Mouse (Mus musculus) lung, embryonic 14.5 days (tissue): ENCODE results near the gene Tmem248. TPM values are rescaled to one million over a fixed set of nuclear protein-coding genes. Genes with fewer than 3 reads are reported as not detected.

Experiments
- ATAC-seq: fragments of 200-750 bp; cut with Nextera tagmentation; 2 replicates; pipeline ENCODE4 v1.8.0; 2017; ENCODE audit warnings: mild to moderate bottlenecking, moderate TSS enrichment, moderate library complexity; ENCODE audit not compliant: insufficient read depth
- DNase-seq: peaks from one replicate; pipeline ENCODE4 v3.0.0-alpha.2; 2015
- H3K27ac ChIP-seq: fragments of 300-500 bp; sonication (generic); 2 replicates; pipeline ENCODE4 v1.5.1; 2014; ENCODE audit warnings: low read depth, mild to moderate bottlenecking, moderate library complexity
- H3K27me3 ChIP-seq: fragments of 300-500 bp; sonication (generic); 2 replicates; pipeline ENCODE4 v1.6.1; 2014; ENCODE audit warnings: low read length, control low read depth; ENCODE audit not compliant: insufficient read depth
- H3K36me3 ChIP-seq: fragments of 300-500 bp; sonication (generic); 2 replicates; pipeline ENCODE4 v1.6.1; 2014; ENCODE audit warnings: control low read depth; ENCODE audit not compliant: insufficient read depth
- H3K4me1 ChIP-seq: fragments of 300-500 bp; sonication (generic); 2 replicates; pipeline ENCODE4 v1.6.1; 2014; ENCODE audit warnings: antibody characterized with exemption, control low read depth; ENCODE audit not compliant: insufficient read depth
- H3K4me2 ChIP-seq: fragments of 300-500 bp; sonication (generic); 2 replicates; pipeline ENCODE4 v1.6.1; 2014; ENCODE audit warnings: mild to moderate bottlenecking
- H3K4me3 ChIP-seq: fragments of 300-500 bp; sonication (generic); 2 replicates; pipeline ENCODE4 v1.5.1; 2014; ENCODE audit warnings: low read depth, low read length
- H3K9ac ChIP-seq: fragments of 300-500 bp; sonication (generic); 2 replicates; pipeline ENCODE4 v1.6.1; 2014
- H3K9me3 ChIP-seq: fragments of 300-500 bp; sonication (generic); 2 replicates; pipeline ENCODE4 v1.6.1; 2016; ENCODE audit warnings: low read depth, low read length, control low read depth
- CTCF ChIP-seq: IDR thresholded peaks from 2 replicates; pipeline ENCODE4 v1.5.1; 2016; ENCODE audit warnings: antibody characterized with exemption, low read depth
- WGBS: fragments of 180-500 bp; shearing (Covaris S2); extraction: QIAGEN DNeasy Blood & Tissue Kit; methylation state at CpG from one replicate; pipeline ENCODE4 v1.1.7; 2014; 5-methylcytosine and 5-hydroxymethylcytosine counted together
- polyA plus RNA-seq: library from polyadenylated mRNA; unstranded; fragments of >200 nt; fragmentation: Nextera tagmentation; extraction: Ambion mirVana; gene quantifications from 2 replicates; pipeline ENCODE4 v1.2.1, GENCODE M21; 2014

Gene Tmem248
- polyA plus RNA-seq, 1 experiment from 2014 or later = 46.6 TPM

GRCm38 (mm10) chr5:130272344-130272743 lies 55.5 kb downstream of the Tmem248 start:
- peaks cover 62% of the 10 kb centered on the region for H3K36me3 ChIP-seq
- no peaks in the 10 kb centered on the region for H3K27me3 ChIP-seq
- TF ChIP-seq CTCF = peak; percentile 44; the same call in 1 of the 2 replicates
- no peak overlapping the region for H3K27ac ChIP-seq
- no peaks in the 10 kb centered on the region for H3K9me3 ChIP-seq
- DNase-seq = peak; percentile 14
- H3K4me1 ChIP-seq = no peaks in the 10 kb centered on the region
- no peak overlapping the region for H3K9ac ChIP-seq
- no peak for ATAC-seq
- no peak overlapping the region for H3K4me2 ChIP-seq
- 88% methylated on average over 1 of the region's 1 CpGs for WGBS
- H3K4me3 ChIP-seq = no peak overlapping the region

GRCm38 (mm10) chr5:130273046-130273445 lies 56.2 kb downstream of the Tmem248 start:
- Histone ChIP-seq H3K9ac (no peak overlapping the region), H3K27ac (no peak overlapping the region), H3K27me3 (no peaks in the 10 kb centered on the region), H3K4me1 (no peaks in the 10 kb centered on the region), H3K4me2 (no peak overlapping the region), H3K9me3 (no peaks in the 10 kb centered on the region), H3K4me3 (no peak overlapping the region), H3K36me3 (peaks cover 62% of the 10 kb centered on the region)
- ATAC-seq (peak; percentile 35; the same call in 1 of the 2 replicates), DNase-seq (no peak)
- no peak for TF ChIP-seq CTCF
- 85% methylated on average over 6 of the region's 6 CpGs for WGBS

GRCm38 (mm10) chr5:130275509-130275908 lies 58.6 kb downstream of the Tmem248 start:
- WGBS = 55% methylated on average over 4 of the region's 4 CpGs
- Histone ChIP-seq H3K27ac (no peak overlapping the region), H3K27me3 (no peaks in the 10 kb centered on the region), H3K9me3 (no peaks in the 10 kb centered on the region), H3K9ac (no peak overlapping the region), H3K4me3 (no peak overlapping the region), H3K4me1 (no peaks in the 10 kb centered on the region), H3K4me2 (no peak overlapping the region), H3K36me3 (peaks cover 56% of the 10 kb centered on the region)
- DNase-seq (peak; percentile 72), ATAC-seq (no peak)
- peak; percentile 73 for TF ChIP-seq CTCF

GRCm38 (mm10) chr5:130278011-130278472 lies 61.2 kb downstream of the Tmem248 start:
- Histone ChIP-seq H3K9ac (no peak overlapping the region), H3K36me3 (peaks cover 55% of the 10 kb centered on the region), H3K27ac (no peak overlapping the region), H3K4me3 (no peak overlapping the region), H3K4me2 (no peak overlapping the region), H3K9me3 (no peaks in the 10 kb centered on the region), H3K27me3 (no peaks in the 10 kb centered on the region), H3K4me1 (no peaks in the 10 kb centered on the region)
- no peak for ATAC-seq
- TF ChIP-seq CTCF = no peak
- no peak for DNase-seq
- 77% methylated on average over 7 of the region's 7 CpGs for WGBS

- no peak for ATAC-seq
- Histone ChIP-seq H3K27ac (no peak overlapping the region), H3K4me1 (no peaks in the 10 kb centered on the region), H3K4me2 (no peak overlapping the region), H3K36me3 (peaks cover 44% of the 10 kb centered on the region), H3K4me3 (no peak overlapping the region), H3K9me3 (no peaks in the 10 kb centered on the region), H3K27me3 (no peaks in the 10 kb centered on the region), H3K9ac (no peak overlapping the region)
- TF ChIP-seq CTCF = no peak
- WGBS = 96% methylated on average over 9 of the region's 9 CpGs
- no peak for DNase-seq
Observed at GRCm38 (mm10) chr5:130283079-130283732, 66.3 kb downstream of the Tmem248 start.

- no peak overlapping the region for H3K4me2 ChIP-seq
- H3K4me3 ChIP-seq = no peak overlapping the region
- H3K36me3 ChIP-seq = peaks cover 49% of the 10 kb centered on the region
- ATAC-seq (no peak), DNase-seq (no peak)
- H3K27ac ChIP-seq = no peak overlapping the region
- H3K9ac ChIP-seq = no peak overlapping the region
- WGBS = 89% methylated on average over 7 of the region's 7 CpGs
- no peaks in the 10 kb centered on the region for H3K9me3 ChIP-seq
- H3K27me3 ChIP-seq = no peaks in the 10 kb centered on the region
- H3K4me1 ChIP-seq = no peaks in the 10 kb centered on the region
- no peak for TF ChIP-seq CTCF
Observed at GRCm38 (mm10) chr5:130288106-130288505, 71.2 kb downstream of the Tmem248 start.

GRCm38 (mm10) chr5:130290242-130290641 lies 73.4 kb downstream of the Tmem248 start:
- Histone ChIP-seq H3K4me3 (no peak overlapping the region), H3K36me3 (peaks cover 37% of the 10 kb centered on the region; the same call in 1 of the 2 replicates), H3K4me1 (no peaks in the 10 kb centered on the region), H3K27me3 (no peaks in the 10 kb centered on the region), H3K9me3 (no peaks in the 10 kb centered on the region), H3K4me2 (no peak overlapping the region), H3K9ac (no peak overlapping the region), H3K27ac (no peak overlapping the region)
- TF ChIP-seq CTCF = no peak; the same call in 1 of the 2 replicates
- no peak for DNase-seq
- 98% methylated on average over 6 of the region's 6 CpGs for WGBS
- no peak for ATAC-seq
